Mouse (Mus musculus) olfactory bulb, adult 2 months (tissue): ENCODE measurements around the gene E2f6.

ENCODE experiments used
- CTCF ChIP-seq: fragments of 200-500 bp; IDR thresholded peaks from 2 replicates; pipeline ENCODE4 v1.5.1; 2012; ENCODE audit warnings: low read depth, mild to moderate bottlenecking, low read length, moderate library complexity; ENCODE audit not compliant: insufficient read depth
- POLR2A ChIP-seq: fragments of 200-500 bp; IDR thresholded peaks from 2 replicates; pipeline ENCODE4 v1.6.1; 2012; ENCODE audit warnings: mild to moderate bottlenecking, low read depth, low read length, moderate library complexity; ENCODE audit not compliant: insufficient read depth

DNA sequence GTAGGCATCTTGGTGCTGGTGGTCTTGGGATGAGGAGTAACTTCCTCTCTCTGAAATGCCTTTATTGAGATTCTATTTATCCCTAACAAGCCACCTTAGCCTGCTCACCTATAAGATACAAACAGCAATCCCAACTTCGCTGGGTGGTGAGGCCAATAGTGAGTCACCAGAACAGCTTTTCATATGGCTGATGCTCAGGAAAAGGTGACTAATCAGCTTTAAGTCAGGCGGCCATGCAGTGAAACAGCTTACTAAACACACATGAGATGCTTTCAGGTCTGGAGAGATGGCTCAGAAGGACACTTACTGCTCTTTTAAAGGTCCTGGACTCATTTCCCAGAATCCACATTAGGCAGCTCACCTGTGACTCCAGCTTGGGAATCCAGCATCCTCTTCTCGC, 15.0 kb upstream of the E2f6 start:
- no peak for TF ChIP-seq CTCF
- TF ChIP-seq POLR2A: no peak
